Mouse (Mus musculus) left cerebral cortex, adult 18-20 months (tissue): ENCODE results near the gene Tmem8b. TPM values are rescaled to one million over a fixed set of nuclear protein-coding genes. Genes with fewer than 3 reads are reported as not detected.

Experiments
- DNase-seq, 2 experiments: peaks; one replicate each; pipeline ENCODE4 v3.0.0; 2021 to 2022; ENCODE audit warnings: low spot score in 2 of 2, mixed read lengths in 1 of 2
- total RNA-seq, 2 experiments: library from RNA; stranded (reverse); gene quantifications; 2 replicates each; pipeline ENCODE4 v1.2.3; 2021

Gene Tmem8b
- total RNA-seq, 2 experiments from 2014 or later = 57.7 to 64.8 TPM

DNA sequence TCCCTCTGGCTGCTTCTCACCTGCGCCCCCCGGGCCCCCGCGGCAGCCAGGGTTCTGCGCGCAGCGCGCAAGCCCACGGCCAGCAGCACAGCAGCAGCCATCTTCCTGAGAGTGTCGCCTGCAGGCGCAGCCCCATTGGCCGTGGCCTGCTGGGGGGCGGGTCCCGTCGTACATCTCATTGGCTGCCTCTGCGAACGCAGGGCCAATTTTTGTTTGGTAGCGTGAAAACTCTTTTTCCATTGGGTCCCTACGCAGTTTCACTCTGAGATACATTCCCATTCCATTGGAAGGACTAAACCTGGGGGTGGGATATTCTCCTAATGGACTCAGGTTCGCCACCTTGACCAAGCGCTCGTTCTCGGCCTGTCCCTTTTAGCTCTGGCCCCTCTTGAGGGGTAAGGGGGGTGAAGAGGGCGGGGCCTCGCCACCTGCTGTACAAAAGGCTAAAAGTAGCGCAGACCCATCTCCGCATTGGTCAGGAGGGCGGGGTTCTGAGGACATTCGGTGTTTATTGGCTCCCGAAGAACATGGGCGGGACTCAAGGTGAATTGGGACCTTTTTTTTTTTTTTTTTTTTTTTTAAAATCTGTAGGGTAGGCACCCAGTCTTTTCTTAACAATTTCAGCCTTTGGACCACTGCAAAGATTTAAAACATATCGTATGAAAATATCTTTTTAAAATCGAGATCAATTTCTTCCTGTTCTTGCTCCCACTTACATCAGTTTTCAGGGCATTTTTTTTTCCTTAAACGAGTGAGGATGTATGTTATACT is 12.2 kb upstream of the Tmem8b start, which contains the start of gene Hint2:
Gene Hint2 (minus strand): TSS at position 128 of the 771 bp plus-strand sequence.
- peak; percentile 88 to 94 for DNase-seq

DNA sequence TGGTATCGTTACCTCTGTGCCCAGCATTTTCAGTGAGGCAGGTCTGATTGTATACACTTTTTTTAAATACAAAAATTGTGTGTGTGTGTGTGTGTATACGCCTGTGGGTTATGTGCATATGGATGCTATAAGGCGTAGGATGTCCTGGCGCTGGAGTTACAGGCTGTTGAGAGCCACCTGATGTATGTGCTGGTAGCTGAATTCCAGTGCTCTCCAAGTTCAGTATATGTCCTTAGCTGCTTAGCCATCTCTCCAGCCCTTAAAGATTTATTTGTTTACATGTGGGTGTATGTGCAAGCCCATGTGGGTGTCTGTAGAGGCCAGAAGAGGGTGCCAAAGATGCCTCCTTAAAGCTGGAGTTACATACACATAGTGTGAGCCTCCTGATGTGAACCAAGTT is 11.6 kb upstream of the Tmem8b start:
- no peak for DNase-seq

DNA sequence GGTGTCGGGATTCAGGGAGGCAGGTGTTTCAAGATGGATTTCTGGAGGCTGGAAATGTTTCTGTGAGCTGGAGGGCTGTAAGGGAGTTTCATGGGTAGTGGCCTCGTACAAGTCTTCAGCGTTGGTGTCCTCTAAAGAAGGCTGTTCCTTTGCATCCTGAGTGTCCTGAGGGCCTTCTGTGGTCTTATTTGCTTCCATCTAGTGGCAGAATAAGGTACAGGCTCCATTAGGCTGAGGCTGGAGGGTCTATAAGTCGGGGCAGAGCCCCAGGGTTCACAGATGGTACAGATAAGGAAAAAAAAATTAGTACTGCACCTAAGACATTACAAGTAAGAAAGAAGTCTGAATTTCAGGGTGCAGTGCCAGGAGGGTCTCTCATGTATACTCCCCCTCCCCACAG is 2.4 kb upstream of the Tmem8b start:
- no peak for DNase-seq

DNA sequence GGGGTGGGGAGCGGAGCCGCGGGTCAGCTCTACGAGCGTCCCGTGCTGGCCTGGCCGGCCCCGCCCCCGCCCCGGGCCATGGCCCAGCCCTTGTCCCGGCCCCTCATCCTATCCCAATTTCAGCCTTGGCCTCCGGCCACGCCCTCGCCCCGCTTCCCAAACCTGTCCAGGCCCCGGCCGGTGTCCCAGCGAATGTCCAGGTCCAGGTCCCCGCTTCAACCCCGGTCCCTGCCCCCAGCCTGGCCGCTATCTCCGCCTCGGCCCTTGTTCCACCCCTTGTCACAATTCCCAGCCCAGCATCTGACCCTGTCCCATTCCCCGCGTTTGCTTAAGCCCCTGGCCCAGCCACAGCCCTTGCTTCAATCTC is 640 bp downstream of the Tmem8b start:
- peak in 1 of 2 experiments; percentile 27 for DNase-seq

DNA sequence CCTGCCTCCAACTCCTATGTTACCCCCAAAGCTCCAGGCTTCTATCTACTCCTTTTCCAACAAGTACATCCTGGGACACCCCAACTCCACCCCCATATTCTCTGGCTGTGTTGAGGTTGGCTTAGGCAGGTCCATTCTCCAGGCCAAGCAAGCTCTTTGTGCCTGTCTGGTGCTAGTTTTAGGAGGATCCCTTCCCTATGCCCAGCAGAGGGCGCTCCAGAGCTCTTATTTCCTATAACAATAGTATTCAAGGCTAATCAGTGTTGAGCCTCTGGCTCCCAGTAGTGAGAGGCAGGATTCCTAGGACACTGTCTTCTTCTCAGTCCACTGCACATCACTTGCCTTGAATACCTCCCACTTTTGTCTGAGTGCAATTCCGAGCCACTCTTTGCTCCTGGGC is 3.3 kb downstream of the Tmem8b start:
- peak; percentile 82 to 93 for DNase-seq

DNA sequence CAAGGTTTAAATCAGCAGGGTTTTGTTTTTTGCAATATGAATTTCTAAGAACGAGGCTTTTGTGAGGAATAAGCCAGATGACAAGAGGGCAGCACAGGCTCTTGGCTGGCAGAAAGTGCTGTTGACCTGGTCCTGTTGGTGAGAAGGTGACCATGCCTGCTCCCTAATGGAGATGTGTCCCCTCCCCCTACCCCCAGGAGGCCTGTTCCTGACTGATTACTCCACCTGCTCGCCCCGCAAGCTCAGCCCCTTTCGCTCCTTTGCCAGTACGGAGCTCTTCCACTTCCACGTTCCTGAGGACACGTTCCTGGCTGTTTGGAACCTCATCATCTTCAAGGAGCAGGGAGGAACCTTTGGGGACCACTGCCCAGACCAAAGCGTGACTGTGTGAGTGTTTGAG is 4.9 kb downstream of the Tmem8b start:
- DNase-seq = no peak

DNA sequence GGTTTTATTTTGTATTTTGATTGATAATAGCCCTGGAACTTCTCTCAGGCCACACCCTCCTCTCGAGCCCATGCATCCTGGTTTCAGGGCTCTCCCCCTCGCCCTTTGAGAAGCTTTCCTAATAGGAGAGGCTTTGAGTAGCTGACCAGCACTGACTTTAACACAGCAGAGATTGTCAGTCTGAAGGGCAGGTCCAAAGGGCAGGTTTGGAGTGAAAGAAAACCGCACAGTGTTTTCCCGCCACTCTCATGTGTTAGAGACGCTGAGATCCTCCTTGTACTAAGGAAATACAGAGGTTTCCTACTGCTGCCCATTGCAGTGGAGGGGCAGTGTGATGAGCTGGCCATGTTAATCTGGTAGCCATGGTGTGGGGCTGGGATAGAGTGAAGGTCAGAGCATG is 6.2 kb downstream of the Tmem8b start:
- no peak for DNase-seq

DNA sequence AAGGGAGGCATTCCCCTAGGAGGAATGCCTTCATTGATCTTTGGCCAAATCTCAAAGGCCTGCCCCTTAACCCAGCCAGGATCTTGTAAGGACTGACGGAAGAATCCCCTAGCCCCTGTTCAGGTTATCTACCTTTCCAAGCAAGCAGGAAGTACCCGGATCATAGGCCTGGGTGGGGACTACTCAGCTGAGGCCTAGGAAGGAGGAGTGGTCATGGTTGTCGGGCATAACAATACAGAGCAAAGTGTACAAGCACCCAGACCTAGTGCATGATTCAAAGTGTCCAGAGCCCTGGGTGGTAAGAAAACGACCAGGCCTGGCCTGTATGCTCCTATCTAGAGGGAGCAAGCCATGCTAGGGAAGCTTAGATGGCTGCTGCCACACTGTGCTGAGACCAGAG is 6.8 kb downstream of the Tmem8b start:
- DNase-seq = no peak

DNA sequence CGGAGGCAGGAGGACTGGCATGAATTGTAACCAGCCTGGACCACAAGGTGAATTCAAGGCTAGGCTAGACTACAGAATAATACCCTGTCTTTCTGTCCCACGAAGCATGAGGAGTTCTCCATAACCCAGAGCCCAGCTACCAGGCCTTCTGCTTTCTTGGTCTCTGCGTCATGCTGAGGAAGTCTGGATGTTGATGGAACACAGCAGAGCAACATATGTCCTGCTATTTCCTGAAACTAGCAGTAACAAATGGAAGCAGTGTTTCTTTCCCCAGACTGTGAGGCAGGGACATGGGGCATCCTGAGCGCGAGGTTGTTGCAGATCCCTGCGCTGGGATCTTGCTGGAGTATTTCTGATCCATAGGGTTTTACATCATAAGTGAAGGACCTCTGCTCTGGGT is 9.8 kb downstream of the Tmem8b start:
- DNase-seq = no peak

DNA sequence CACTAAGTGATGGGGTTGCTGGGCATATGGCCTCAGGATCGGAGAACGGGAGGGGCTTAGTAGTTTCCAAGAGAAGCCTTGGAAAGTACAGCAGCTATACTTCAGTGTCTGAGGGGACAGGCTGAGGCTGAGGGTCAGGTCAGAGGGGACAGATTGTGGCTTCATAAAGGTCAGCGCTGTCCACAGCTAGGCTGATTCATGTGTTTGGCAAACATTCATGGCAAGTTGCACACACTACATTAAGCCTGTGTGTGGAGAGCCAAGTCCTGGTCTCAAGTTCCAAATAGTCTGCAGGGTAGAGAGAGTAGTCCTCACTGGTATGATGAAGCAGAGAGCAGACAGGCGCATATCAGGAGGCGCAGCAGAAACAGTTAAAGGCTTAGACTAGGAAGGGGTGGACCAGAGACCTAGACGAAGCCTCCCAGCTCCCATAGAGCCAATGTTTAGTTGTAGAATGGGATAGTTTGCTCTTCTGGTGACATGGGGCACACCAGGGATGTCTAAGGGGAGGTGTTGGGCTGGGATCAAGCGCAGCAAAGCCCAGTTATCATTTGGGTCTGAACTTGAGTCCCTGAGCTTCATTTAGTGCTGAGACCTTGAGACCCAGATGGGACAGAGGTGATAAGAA is 10.8 kb downstream of the Tmem8b start:
- DNase-seq = no peak

DNA sequence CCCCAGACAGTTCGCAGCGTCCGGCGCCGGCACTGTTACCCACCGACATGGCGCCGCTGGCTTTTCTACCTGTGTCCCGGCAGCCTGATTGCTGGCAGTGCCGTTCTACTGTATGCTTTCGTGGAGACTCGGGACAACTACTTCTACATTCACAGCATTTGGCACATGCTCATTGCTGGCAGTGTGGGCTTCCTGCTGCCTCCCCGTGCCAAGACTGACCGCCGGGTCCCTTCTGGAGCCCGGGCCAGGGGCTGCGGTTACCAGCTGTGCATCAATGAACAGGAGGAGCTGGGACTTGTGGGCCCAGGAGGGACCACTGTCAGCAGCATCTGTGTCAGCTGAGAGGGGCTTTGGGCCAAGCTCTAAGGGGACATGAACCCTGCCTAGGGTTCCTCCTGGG is 21.2 kb downstream of the Tmem8b start:
- DNase-seq = no peak

DNA sequence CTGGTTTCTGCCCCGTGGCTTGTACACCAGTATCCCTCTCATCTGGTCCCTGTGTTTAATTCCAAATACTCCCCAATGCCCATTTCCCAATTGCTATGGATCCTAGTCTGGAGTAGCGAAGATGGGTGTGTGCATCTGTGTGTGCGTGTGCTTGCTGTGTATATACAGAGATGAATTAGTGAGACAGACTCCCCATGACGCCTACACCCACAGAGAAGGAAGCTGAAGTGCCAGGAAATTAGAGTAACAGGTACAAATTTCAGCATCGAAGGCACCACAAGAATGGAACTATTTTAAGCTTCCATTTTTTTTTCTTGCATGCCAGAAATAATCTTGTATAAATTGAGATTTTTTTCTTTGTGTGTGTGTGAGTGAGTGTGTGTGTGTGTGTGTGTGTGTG is 22.3 kb downstream of the Tmem8b start:
- no peak for DNase-seq

DNA sequence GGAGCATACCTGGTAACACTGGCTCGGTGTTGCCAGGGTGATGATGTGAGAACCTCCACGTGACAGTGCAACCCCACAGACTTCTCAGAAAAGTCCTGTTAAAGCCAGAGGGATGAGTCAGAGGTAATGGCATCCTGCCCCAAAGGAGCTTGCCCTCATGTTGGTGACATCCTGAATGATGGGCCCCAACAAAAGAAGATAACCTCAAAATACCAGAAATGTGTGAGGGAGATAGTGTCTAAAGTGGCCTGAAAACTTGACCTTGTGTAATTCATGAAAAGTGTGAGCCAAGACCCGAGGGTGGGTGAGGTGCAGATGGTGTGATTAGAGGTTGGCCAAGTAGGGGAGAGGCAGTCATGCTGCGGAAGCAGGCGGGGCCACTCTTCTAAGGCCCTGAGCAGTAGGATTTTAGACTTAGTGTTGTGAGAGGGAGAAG is 25.1 kb downstream of the Tmem8b start:
- DNase-seq = no peak

DNA sequence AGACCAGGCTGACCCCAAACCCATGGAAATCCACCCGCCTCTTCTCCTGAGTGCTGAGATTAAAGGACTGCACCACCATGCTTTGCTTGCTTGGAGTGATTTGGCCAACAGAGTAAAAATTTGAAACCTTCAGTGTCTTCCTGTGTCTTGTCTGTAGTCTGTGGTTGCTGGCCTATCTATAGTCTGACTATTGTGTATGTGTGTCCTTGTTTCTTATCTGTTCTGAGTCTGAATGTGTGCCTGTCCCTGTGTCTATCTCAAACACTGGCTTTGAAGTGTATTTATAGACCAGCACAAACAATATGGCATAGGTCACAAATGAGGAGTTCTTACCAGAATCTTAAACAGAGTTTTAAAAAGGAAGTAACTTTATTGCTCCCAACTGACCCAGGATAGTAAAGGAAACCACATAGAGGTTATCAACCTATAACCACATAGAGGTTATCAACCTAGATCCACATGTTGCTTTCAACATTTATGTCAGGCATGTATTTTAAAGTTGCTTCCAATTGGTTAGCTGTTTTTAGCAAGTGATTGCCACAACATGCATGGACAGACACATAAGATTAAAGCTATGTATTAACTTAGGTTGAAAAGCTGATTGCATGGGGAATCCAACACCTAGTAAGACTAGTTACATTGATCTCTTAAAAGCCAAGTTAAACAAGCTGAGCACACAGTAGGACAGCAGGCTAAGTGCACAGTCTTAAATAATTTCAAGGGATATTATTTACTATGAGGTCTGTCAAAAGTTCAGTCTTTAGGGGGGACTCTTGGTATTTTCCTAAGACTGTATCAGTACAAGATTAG is 25.9 kb downstream of the Tmem8b start:
- DNase-seq = no peak

DNA sequence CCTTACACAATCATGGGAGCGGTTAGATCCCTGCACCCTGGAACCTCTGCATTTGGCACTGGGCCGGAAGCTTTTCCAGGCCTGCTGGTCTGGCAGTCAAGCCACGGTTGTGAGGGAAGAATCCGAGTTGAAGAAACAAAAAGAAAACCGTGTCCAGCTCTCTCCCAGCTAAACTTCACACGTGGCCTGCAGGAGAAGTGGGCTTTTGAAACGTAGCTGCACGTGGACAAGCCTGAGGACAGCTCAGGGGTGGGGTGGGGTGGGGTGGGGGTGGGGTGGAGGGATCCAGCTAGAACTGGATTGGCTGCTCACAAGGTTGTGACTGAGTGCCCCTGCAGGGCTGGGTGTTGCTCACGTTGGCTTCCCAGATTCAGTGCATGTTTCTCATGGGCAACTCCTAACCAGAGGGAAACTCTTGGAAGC is 26.5 kb downstream of the Tmem8b start:
- no peak for DNase-seq

DNA sequence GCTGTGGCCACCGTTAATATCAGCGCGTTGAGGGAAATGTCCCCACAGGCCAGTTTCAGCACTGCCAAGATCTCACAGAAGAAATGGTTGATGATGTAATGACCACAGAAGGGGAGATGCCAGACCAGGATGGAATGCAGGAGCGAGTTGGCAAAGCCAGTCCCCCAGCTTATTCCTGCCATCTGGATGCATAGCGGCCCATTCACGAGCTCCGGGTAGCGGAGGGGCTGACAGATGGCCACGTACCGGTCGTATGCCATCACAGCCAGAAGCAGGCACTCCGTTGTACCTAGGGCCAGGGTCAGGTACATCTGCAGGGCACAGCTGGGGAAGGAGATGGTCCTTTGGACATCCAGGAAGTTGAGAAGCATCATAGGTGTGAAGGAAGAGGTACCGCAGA is 27.8 kb downstream of the Tmem8b start:
- no peak for DNase-seq

DNA sequence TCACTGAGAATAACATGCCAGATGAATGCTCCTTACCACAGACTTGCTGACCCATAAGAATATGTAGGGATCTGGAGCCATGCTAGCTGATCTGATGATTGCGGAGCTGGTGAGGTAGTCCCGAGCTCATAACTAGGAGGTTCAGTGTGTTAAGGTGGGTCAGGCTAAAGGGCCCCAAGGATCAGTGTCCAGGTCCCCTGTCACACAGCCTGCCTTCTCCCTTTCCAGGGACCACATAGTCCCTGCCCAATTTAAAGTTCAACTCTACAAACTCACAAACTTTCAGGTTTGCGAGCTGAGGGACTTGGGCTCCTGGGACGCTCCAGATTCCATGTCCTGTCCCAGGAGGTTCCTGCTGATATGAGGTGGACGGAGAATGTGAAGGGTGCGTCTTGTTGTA is 31.9 kb downstream of the Tmem8b start, which contains the start of gene Olfr70:
Gene Olfr70 (minus strand): TSS at position 101 of the 400 bp plus-strand sequence.
- DNase-seq = no peak

DNA sequence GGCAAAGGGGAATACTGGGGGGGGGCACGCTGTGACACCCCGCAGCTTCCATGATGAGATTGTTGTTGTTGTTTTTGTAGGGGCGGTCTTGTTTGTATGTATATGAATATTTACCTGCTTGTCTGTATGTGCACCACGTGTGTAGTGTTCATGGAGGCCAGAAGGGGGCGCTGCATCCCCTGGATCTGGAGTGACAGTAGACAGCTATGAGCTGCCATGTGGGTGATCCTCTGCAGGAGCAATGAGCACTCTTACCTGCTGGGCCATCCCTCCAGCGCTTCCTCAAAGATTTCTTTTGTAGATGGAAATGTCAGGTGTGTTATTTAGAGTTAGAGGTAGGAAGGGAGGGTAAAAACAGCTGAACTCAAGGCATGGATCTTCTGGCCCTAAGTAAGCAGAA is 34.7 kb downstream of the Tmem8b start:
- no peak for DNase-seq

DNA sequence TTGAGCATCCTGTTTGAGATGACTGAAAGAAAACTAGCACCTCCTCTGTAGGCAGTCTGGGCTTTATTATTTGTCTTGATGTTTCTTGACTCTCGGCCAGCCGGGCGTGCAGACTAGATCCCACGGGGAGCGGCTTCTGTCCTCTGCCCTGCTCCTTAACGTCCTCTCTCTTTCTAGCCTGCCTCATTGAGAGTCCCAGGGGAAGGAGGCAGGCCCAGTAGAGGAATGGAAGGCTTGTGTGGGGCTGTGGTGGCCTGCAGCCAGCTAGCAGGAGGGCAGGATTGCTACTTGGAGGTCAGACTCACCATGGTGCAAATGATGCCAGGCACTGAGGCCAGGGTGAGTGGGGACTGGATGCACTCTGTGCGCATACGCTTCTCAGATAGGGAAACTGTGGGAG is 35.1 kb downstream of the Tmem8b start:
- DNase-seq = no peak

DNA sequence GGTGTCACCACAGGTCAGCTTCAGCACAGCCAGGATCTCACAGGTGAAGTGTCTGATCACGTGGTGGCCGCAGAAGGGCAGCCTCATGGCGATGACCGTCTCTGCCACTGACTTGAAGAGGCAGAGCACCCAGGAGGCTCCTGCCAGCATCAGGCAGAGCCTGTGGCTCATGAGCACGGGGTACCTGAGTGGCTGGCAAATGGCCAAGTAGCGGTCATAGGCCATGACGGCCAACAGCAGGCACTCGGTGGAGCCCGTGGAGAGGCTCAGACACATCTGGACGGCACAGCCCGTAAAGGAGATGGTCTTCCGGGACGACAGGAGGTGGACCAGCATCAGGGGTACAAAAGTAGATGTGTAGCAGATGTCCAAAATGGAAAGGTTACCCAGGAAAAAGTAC is 37.2 kb downstream of the Tmem8b start:
- DNase-seq = no peak

DNA sequence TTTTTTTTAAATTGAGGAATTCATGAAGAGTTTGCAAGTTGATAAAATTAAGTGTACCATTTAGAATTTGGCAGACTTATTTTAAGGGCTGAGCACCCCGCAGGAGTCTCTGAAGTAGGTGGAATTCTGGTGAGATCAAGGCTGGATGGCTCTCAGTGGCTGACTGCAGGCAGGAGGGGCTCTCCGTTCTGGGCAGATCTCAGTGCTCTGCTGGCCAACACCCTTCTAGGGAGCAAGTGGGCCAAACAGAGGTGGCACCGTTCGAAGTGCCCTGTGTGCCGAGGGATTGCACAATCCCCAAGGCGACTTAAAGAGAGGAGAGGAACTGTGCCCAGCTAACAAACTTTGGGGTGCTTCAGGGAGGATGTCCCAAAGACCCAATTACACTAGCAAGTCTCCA is 41.1 kb downstream of the Tmem8b start, which contains the start of gene Olfr71:
Gene Olfr71 (minus strand): TSS at position 387 of the 400 bp plus-strand sequence.
- no peak for DNase-seq

DNA sequence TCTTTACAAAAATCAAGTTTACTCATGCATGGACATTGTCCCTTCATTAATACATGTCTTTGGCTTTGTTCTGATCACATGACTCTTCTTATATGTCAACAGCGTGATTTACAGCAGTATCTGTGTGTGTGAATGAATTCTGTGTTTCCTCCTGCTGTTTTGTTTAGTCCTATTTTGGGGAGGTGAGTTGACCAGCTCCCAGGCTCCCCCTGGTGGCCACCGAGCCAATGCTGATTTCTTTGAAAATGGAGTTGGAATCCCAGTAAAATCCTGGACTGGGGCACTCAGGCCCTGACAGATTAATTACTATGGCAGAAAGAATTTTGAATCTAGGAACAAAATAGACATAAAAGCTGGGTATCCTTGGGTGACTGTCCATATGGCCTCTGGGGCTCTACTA is 43.0 kb downstream of the Tmem8b start:
- peak; percentile 80 to 93 for DNase-seq
